Comparison of ENCODE assay signal across 8 mouse cellular contexts in genomic region chr11:72564232-72564807, GRCm38 (mm10). TPM values are rescaled to one million over a fixed set of nuclear protein-coding genes. Genes with fewer than 3 reads are reported as not detected.
DNase-seq lines count a peak whose midpoint lies in the region; ATAC-seq and TF ChIP-seq lines count a peak whose summit lies in the region.

No protein-coding gene starts in this region.

- 21% methylated on average over 6 of the region's 6 CpGs for WGBS in midbrain, embryonic 15.5 days

- no peaks in the 10 kb centered on the region for H3K9me3 ChIP-seq in midbrain, embryonic 15.5 days

- peak; percentile 40 for DNase-seq in right cerebral cortex, adult 18-20 months
- DNase-seq in right cerebral cortex, postnatal 4 days: no peak
- peak; percentile 85 for DNase-seq in brain, embryonic 14.5 days (ENCODE audit: low read depth)
- peak; percentile 76 for DNase-seq in forelimb bud, embryonic 11.5 days (ENCODE audit: low read depth, low spot score)
- DNase-seq in kidney, postnatal 14 days: peak; percentile 64
- DNase-seq in urinary bladder, postnatal 36 days (ENCODE audit: low spot score in 2 of 2): no peak
- no peak for DNase-seq in thymus, adult 18-20 months

- H3K36me3 ChIP-seq in midbrain, embryonic 15.5 days (replicated peaks): no peaks in the 10 kb centered on the region

- H3K4me3 ChIP-seq in midbrain, embryonic 15.5 days: no peak overlapping the region

- no peak overlapping the region for H3K9ac ChIP-seq in midbrain, embryonic 15.5 days

- H3K4me1 ChIP-seq in midbrain, embryonic 15.5 days: no peaks in the 10 kb centered on the region

- ATAC-seq in midbrain, embryonic 15.5 days (replicated peaks): 0 out of 2 replicates have a peak, but pooled peaks have one; percentile 52

- no peak for TF ChIP-seq POLR2A in brain, embryonic 14.5 days (IDR thresholded peaks at IDR 0.05; ENCODE audit: borderline replicate concordance, extremely low read depth, insufficient read depth, insufficient read length, poor library complexity, severe bottlenecking)

- H3K27ac ChIP-seq in midbrain, embryonic 15.5 days: no peak overlapping the region

- no peak overlapping the region for H3K4me2 ChIP-seq in midbrain, embryonic 15.5 days

- no peaks in the 10 kb centered on the region for H3K27me3 ChIP-seq in midbrain, embryonic 15.5 days (replicated peaks)

- peak; percentile 69; the same call in 1 of the 2 replicates for TF ChIP-seq CTCF in brain, embryonic 14.5 days (IDR thresholded peaks at IDR 0.05; ENCODE audit: borderline replicate concordance, extremely low read depth, insufficient read depth, insufficient read length)

RNA-seq across cellular contexts. Expression of gene Spns3, which starts 14.0 kb away (rescaled TPM):
- 0.08 and 0.19 TPM in 2 replicates for polyA plus RNA-seq in brain, embryonic 14.5 days (2012; rRNA removed)
- 0.04 TPM in 1 of 2 replicates, not detected in the other for polyA plus RNA-seq in midbrain, embryonic 15.5 days (2015; fragmentation: Nextera tagmentation; extraction: Ambion mirVana)

RNA-seq across cellular contexts. Expression of gene Ube2g1, which starts 42.8 kb away (rescaled TPM):
- 48.5 and 52.2 TPM in 2 replicates for polyA plus RNA-seq in brain, embryonic 14.5 days (2012; rRNA removed)
- polyA plus RNA-seq in midbrain, embryonic 15.5 days (2015; fragmentation: Nextera tagmentation; extraction: Ambion mirVana): 81.8 and 83.3 TPM in 2 replicates

Comparison
In these comparisons a context has a peak if more than half of its experiments do, and no peak if none do; other contexts are left out.
1. DNase-seq: peak in right cerebral cortex, adult 18-20 months (single experiment), brain, embryonic 14.5 days (single experiment), forelimb bud, embryonic 11.5 days (single experiment) and kidney, postnatal 14 days (single experiment); none in right cerebral cortex, postnatal 4 days (single experiment), urinary bladder, postnatal 36 days (0 of 2) and thymus, adult 18-20 months (0 of 2).